Mouse (Mus musculus) heart, embryonic 12.5 days (tissue): Measurements from ENCODE around the gene Kcnn4. TPM values are rescaled to one million over a fixed set of nuclear protein-coding genes. Genes with fewer than 3 reads are reported as not detected.
"Not testable (repeated sequence)": the region's sequence is repeated elsewhere in the genome, so short reads cannot be mapped to it uniquely, and the experiment has no call there.

Experiments used
- ATAC-seq: fragments of 200-750 bp; cut with Nextera tagmentation; 2 replicates; pipeline ENCODE4 v1.8.0; 2017; ENCODE audit warnings: moderate TSS enrichment, moderate library complexity; ENCODE audit not compliant: insufficient number of reproducible peaks, low FRiP score
- H3K27ac ChIP-seq: fragments of 300-500 bp; sonication (generic); 2 replicates; pipeline ENCODE4 v1.5.1; 2016; ENCODE audit warnings: mild to moderate bottlenecking, moderate library complexity; ENCODE audit not compliant: poor library complexity, severe bottlenecking
- H3K27me3 ChIP-seq: fragments of 300-500 bp; sonication (generic); replicated peaks from 2 replicates; pipeline ENCODE4 v1.6.1; 2016; ENCODE audit warnings: mild to moderate bottlenecking, moderate library complexity
- H3K36me3 ChIP-seq: fragments of 300-500 bp; sonication (generic); 2 replicates; pipeline ENCODE4 v1.6.1; 2016; ENCODE audit warnings: mild to moderate bottlenecking, moderate library complexity
- H3K4me1 ChIP-seq: fragments of 300-500 bp; sonication (generic); replicated peaks from 2 replicates; pipeline ENCODE4 v1.6.1; 2016; ENCODE audit warnings: mild to moderate bottlenecking
- H3K4me2 ChIP-seq: fragments of 300-500 bp; sonication (generic); 2 replicates; pipeline ENCODE4 v1.6.1; 2016; ENCODE audit warnings: mild to moderate bottlenecking, moderate library complexity
- H3K4me3 ChIP-seq: fragments of 300-500 bp; sonication (generic); 2 replicates; pipeline ENCODE4 v1.5.1; 2016; ENCODE audit warnings: mild to moderate bottlenecking
- H3K9ac ChIP-seq: fragments of 300-500 bp; sonication (generic); 2 replicates; pipeline ENCODE4 v1.6.1; 2016; ENCODE audit warnings: mild to moderate bottlenecking, moderate library complexity
- H3K9me3 ChIP-seq: fragments of 300-500 bp; sonication (generic); replicated peaks from 2 replicates; pipeline ENCODE4 v1.6.1; 2016; ENCODE audit warnings: mild to moderate bottlenecking, moderate library complexity
- WGBS: fragments of 180-500 bp; shearing (Covaris S2); methylation state at CpG from one replicate; pipeline ENCODE4 v1.1.7; 2016; 5-methylcytosine and 5-hydroxymethylcytosine counted together
- polyA plus RNA-seq: library from polyadenylated mRNA; unstranded; fragments of >200 nt; fragmentation: Nextera tagmentation; extraction: Ambion mirVana; gene quantifications from 2 replicates; pipeline ENCODE4 v1.2.1, GENCODE M21; 2016

Kcnn4 gene
- polyA plus RNA-seq, 1 experiment from 2014 or later, result 7.8 TPM

- no peak for ATAC-seq
- Histone ChIP-seq H3K27ac (no peak overlapping the region), H3K4me3 (no peak overlapping the region), H3K4me2 (no peak overlapping the region), H3K4me1 (peaks cover 3% of the 10 kb centered on the region; the same call in 1 of the 2 replicates), H3K9me3 (no peaks in the 10 kb centered on the region), H3K36me3 (no peaks in the 10 kb centered on the region), H3K9ac (no peak overlapping the region; the same call in 1 of the 2 replicates), H3K27me3 (no peaks in the 10 kb centered on the region)
- WGBS, result 61% methylated on average over 15 of the region's 15 CpGs
These were observed 24.6 kb downstream of the Kcnn4 start for GRCm38 (mm10) chr7:24394475-24395161.

GRCm38 (mm10) chr7:24396832-24397231 lies 26.8 kb downstream of the Kcnn4 start:
- no peaks in the 10 kb centered on the region for H3K27me3 ChIP-seq
- no peaks in the 10 kb centered on the region for H3K36me3 ChIP-seq
- no peak overlapping the region for H3K9ac ChIP-seq
- WGBS, result 69% methylated on average over 11 of the region's 11 CpGs
- no peaks in the 10 kb centered on the region for H3K9me3 ChIP-seq
- H3K4me2 ChIP-seq, result no peak overlapping the region
- H3K4me1 ChIP-seq, result peaks cover 3% of the 10 kb centered on the region; the same call in 1 of the 2 replicates
- no peak overlapping the region for H3K27ac ChIP-seq
- ATAC-seq, result no peak
- no peak overlapping the region for H3K4me3 ChIP-seq

DNA sequence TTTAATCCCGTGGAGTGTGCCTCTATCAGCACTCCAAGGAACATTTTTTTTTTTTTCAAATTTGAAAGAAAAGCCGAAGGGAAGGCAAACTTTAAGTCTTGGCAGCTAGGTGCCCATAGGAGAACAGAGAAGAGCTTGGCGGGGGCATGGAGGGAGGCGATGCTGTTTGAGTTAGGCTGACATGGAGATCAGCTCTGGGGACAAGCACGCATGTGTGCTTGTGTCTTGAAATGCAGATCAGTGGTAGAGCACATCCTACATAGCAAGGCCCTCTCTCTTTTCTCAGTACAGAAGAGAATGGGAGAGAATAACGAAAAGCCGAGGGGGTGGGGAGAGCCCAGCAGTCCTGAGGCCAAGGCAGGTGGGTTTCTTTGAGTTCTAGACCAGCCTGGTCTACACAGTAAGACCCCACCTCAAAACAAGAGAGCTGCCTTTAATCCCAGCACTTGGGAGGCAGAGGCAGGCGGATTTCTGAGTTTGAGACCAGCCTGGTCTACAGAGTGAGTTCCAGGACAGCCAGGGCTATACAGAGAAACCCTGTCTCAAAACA lies 28.4 kb downstream of the Kcnn4 start:
- peaks cover 3% of the 10 kb centered on the region; the same call in 1 of the 2 replicates for H3K4me1 ChIP-seq
- no peak for ATAC-seq
- 89% methylated on average over 8 of the region's 8 CpGs for WGBS
- no peak overlapping the region for H3K4me2 ChIP-seq
- H3K9ac ChIP-seq, result no peak overlapping the region
- no peak overlapping the region for H3K27ac ChIP-seq
- H3K27me3 ChIP-seq, result no peaks in the 10 kb centered on the region
- peaks cover 12% of the 10 kb centered on the region for H3K36me3 ChIP-seq
- H3K4me3 ChIP-seq, result no peak overlapping the region
- H3K9me3 ChIP-seq, result peaks cover 6% of the 10 kb centered on the region

DNA sequence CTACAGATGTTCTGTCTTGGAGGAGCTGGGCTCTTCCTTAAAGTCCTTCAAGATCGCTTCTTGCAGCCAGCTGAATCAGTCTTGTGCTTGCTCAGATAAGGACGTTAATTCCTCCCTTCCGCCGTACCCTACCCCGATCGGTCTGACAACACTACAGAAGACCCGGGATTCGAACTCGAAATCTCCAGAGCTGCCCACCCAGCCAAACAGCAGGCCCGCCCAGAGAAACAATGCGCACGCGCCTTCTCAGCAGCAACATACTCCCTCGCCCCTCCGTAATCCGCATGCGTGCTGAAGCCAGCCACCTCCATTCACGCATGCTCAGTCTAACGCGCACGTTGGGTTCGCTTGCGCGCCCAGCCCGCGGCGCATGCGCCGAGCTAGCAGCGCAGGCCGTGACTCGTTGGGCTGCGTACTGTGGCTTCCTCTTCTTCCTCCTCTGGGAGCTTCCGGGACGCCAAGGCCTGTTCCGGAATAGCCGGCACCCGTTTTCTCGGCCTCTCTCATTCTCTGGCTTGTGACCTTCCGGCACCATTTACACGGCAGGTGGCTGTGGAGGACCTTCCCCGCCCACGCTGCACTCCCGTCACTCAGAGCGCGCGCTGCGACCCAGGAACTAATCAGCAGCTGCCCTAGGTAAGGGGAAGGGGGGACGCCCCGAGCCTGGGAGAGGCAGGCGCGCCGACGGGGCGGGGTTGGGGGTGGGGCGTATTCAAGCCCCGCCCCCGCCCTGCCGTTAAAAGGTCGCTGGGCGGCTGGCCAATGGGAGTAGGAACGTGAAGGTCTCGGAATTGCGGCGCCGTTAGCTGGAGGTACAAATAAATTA lies 29.4 kb downstream of the Kcnn4 start, which contains the start of gene Smg9:
Gene Smg9 (plus strand): TSS at position 364 of the 826 bp plus-strand sequence.
- peak within 1 kb of the TSS; percentile 78 for H3K9ac ChIP-seq
- peaks cover 6% of the 10 kb centered on the region for H3K9me3 ChIP-seq
- H3K27ac ChIP-seq, result peak within 1 kb of the TSS; percentile 95
- H3K4me3 ChIP-seq, result peak within 1 kb of the TSS; percentile 59
- H3K4me2 ChIP-seq, result peak within 1 kb of the TSS; percentile 74
- 2% methylated on average over 66 of the region's 66 CpGs for WGBS
- peaks cover 21% of the 10 kb centered on the region for H3K36me3 ChIP-seq
- H3K4me1 ChIP-seq, result peaks cover 3% of the 10 kb centered on the region; the same call in 1 of the 2 replicates
- no peaks in the 10 kb centered on the region for H3K27me3 ChIP-seq
- peak; percentile 96 for ATAC-seq

GRCm38 (mm10) chr7:24400082-24400452 lies 30.0 kb downstream of the Kcnn4 start:
- 15% methylated on average over 3 of the region's 3 CpGs for WGBS
- Histone ChIP-seq H3K4me1 (no peaks in the 10 kb centered on the region), H3K4me3 (peak overlapping the region; percentile 59), H3K36me3 (peaks cover 26% of the 10 kb centered on the region), H3K9me3 (peaks cover 6% of the 10 kb centered on the region), H3K9ac (peak overlapping the region; percentile 78), H3K27me3 (no peaks in the 10 kb centered on the region), H3K27ac (peak overlapping the region; percentile 95), H3K4me2 (peak overlapping the region; percentile 74)
- ATAC-seq, result no peak

DNA sequence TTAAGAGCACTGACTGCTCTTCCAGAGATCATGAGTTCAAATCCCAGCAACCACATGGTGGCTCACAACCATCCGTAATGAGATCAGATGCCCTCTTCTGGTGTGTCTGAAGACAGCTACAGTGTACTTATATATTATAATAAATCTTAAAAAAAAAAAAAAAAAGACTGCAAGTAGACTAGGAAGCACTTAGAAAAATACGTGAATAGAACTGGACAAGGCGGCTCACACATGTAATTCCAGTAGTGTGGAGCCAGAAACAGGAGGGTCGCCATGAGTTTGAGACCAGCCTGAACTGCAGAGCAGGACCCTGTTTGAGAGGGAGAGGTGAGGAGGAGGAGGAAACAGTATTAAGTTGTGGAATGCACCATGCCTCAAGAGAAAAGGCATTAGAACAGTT lies 30.4 kb downstream of the Kcnn4 start:
- peak overlapping the region; percentile 74 for H3K4me2 ChIP-seq
- 87% methylated on average over 4 of the region's 4 CpGs for WGBS
- H3K27ac ChIP-seq, H3K9me3 ChIP-seq, ATAC-seq, H3K27me3 ChIP-seq, H3K4me1 ChIP-seq, H3K9ac ChIP-seq: not testable (repeated sequence)
- H3K4me3 ChIP-seq, result peak overlapping the region; percentile 59
- H3K36me3 ChIP-seq, result peaks cover 31% of the 10 kb centered on the region

GRCm38 (mm10) chr7:24402851-24403250 lies 32.8 kb downstream of the Kcnn4 start:
- H3K9me3 ChIP-seq, result peaks cover 6% of the 10 kb centered on the region
- H3K36me3 ChIP-seq, result peaks cover 45% of the 10 kb centered on the region
- 0 out of 2 replicates have a peak, but pooled peaks cover 2% of the 10 kb centered on the region for H3K4me1 ChIP-seq
- no peak overlapping the region for H3K4me2 ChIP-seq
- no peak overlapping the region for H3K9ac ChIP-seq
- WGBS, result 97% methylated on average over 9 of the region's 9 CpGs
- no peaks in the 10 kb centered on the region for H3K27me3 ChIP-seq
- no peak for ATAC-seq
- no peak overlapping the region for H3K27ac ChIP-seq
- H3K4me3 ChIP-seq, result no peak overlapping the region

GRCm38 (mm10) chr7:24405649-24406048 lies 35.6 kb downstream of the Kcnn4 start:
- Histone ChIP-seq H3K36me3 (peaks cover 55% of the 10 kb centered on the region), H3K4me3 (no peak overlapping the region), H3K27ac (no peak overlapping the region), H3K4me1 (0 out of 2 replicates have a peak, but pooled peaks cover 4% of the 10 kb centered on the region), H3K9ac (no peak overlapping the region), H3K4me2 (no peak overlapping the region), H3K9me3 (peaks cover 6% of the 10 kb centered on the region), H3K27me3 (no peaks in the 10 kb centered on the region)
- WGBS, result 91% methylated on average over 13 of the region's 13 CpGs
- ATAC-seq, result no peak

DNA sequence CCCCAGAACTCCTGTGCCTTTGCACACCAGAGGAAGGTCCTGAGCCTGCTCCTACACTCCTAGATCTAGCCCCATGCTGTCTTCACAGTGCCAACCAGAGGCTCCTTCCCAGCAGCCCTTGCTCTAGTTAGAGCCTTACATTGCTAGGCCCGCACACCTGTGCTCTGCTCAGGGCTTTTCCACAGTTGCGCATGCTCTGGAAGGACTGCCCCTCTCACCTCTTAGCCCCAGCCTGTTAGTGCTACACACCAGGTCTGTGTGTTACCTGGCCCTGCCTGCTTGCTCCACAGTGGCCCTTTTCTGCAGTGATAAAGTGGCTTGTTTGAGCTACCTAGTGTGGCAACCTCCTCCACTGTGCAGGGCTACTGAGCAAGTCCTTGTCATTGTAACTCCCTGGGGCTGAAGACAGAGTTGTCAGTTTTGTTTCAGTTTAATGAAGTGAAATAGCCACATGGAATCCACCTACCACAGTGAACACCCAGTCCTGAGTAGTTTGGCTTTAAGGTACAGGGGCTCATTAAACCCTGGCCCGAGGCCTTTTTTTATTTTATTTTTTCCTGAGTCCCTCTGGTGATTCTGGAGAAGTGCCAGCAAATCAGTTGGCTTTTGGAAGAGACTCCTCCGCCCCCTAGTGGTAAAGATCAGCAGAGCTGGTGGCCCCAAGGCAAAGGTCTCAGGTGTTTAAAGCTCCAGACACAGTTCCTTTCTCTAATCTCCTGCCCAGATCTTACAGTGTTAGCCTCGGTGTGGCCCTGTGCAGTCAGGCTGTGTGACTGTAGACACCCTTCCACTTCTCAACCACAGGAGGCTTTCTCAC lies 36.7 kb downstream of the Kcnn4 start:
- Histone ChIP-seq H3K9me3 (peaks cover 6% of the 10 kb centered on the region), H3K4me1 (0 out of 2 replicates have a peak, but pooled peaks cover 7% of the 10 kb centered on the region), H3K9ac (no peak overlapping the region), H3K4me2 (no peak overlapping the region), H3K27me3 (no peaks in the 10 kb centered on the region), H3K36me3 (peaks cover 55% of the 10 kb centered on the region), H3K27ac (no peak overlapping the region), H3K4me3 (no peak overlapping the region)
- 45% methylated on average over 5 of the region's 5 CpGs for WGBS
- ATAC-seq, result peak; percentile 33; the same call in 1 of the 2 replicates

- H3K27me3 ChIP-seq, result no peaks in the 10 kb centered on the region
- H3K9me3 ChIP-seq, result no peaks in the 10 kb centered on the region
- peaks cover 56% of the 10 kb centered on the region for H3K36me3 ChIP-seq
- H3K27ac ChIP-seq, result no peak overlapping the region
- H3K4me1 ChIP-seq, result 0 out of 2 replicates have a peak, but pooled peaks cover 7% of the 10 kb centered on the region
- no peak overlapping the region for H3K4me2 ChIP-seq
- no peak for ATAC-seq
- H3K4me3 ChIP-seq, result no peak overlapping the region
- H3K9ac ChIP-seq, result no peak overlapping the region
- 92% methylated on average over 9 of the region's 9 CpGs for WGBS
These were observed 38.1 kb downstream of the Kcnn4 start for GRCm38 (mm10) chr7:24408186-24408585.
